Mouse (Mus musculus) hindbrain, postnatal 0 days (tissue): ENCODE results near the gene Slc46a1. TPM values are rescaled to one million over a fixed set of nuclear protein-coding genes. Genes with fewer than 3 reads are reported as not detected.

Source experiments
- ATAC-seq: fragments of 200-750 bp; cut with Nextera tagmentation; 2 replicates; pipeline ENCODE4 v1.8.0; 2017; ENCODE audit warnings: mild to moderate bottlenecking, moderate TSS enrichment, moderate library complexity
- DNase-seq: peaks from one replicate; pipeline ENCODE4 v3.0.0-alpha.2; 2015; ENCODE audit warnings: low spot score
- H3K27ac ChIP-seq: fragments of 300-500 bp; sonication (generic); 2 replicates; pipeline ENCODE4 v1.5.1; 2014; ENCODE audit warnings: mild to moderate bottlenecking
- H3K27me3 ChIP-seq: fragments of 300-500 bp; sonication (generic); 2 replicates; pipeline ENCODE4 v1.6.1; 2014; ENCODE audit warnings: low read length, mixed read lengths; ENCODE audit not compliant: insufficient read depth
- H3K36me3 ChIP-seq: fragments of 300-500 bp; sonication (generic); 2 replicates; pipeline ENCODE4 v1.6.1; 2014; ENCODE audit warnings: low read length, mixed read lengths; ENCODE audit not compliant: insufficient read depth
- H3K4me1 ChIP-seq: fragments of 300-500 bp; sonication (generic); 2 replicates; pipeline ENCODE4 v1.6.1; 2014; ENCODE audit warnings: antibody characterized with exemption, low read length, mixed read lengths; ENCODE audit not compliant: insufficient read depth
- H3K4me2 ChIP-seq: fragments of 300-500 bp; sonication (generic); 2 replicates; pipeline ENCODE4 v1.6.1; 2014; ENCODE audit warnings: low read depth, mild to moderate bottlenecking, low read length, moderate library complexity, mixed read lengths
- H3K4me3 ChIP-seq: fragments of 300-500 bp; sonication (generic); 2 replicates; pipeline ENCODE4 v1.5.1; 2014; ENCODE audit warnings: low read length
- H3K9ac ChIP-seq: fragments of 300-500 bp; sonication (generic); replicated peaks from 2 replicates; pipeline ENCODE4 v1.6.1; 2014; ENCODE audit warnings: mild to moderate bottlenecking, low read length, moderate library complexity, mixed read lengths
- H3K9me3 ChIP-seq: fragments of 300-500 bp; sonication (generic); 2 replicates; pipeline ENCODE4 v1.6.1; 2016; ENCODE audit warnings: low read length, mixed read lengths
- CTCF ChIP-seq: IDR thresholded peaks from 2 replicates; pipeline ENCODE4 v1.5.1; 2016; ENCODE audit warnings: antibody characterized with exemption, control low read depth, low read depth
- WGBS: fragments of 180-500 bp; shearing (Covaris S2); extraction: QIAGEN DNeasy Blood & Tissue Kit; methylation state at CpG from one replicate; pipeline ENCODE4 v1.1.7; 2014; 5-methylcytosine and 5-hydroxymethylcytosine counted together
- polyA plus RNA-seq: library from polyadenylated mRNA; unstranded; fragments of >200 nt; fragmentation: Nextera tagmentation; extraction: Ambion mirVana; gene quantifications from 2 replicates; pipeline ENCODE4 v1.2.1, GENCODE M21; 2015
- total RNA-seq: library from RNA; depleted of rRNA; stranded (reverse); fragments of >200 nt; gene quantifications from 2 replicates; pipeline ENCODE4 v1.2.3, GENCODE M21; 2014

Slc46a1 gene
- total and polyA plus RNA-seq, 2 experiments from 2014 or later = 20.6 to 21.7 TPM

DNA sequence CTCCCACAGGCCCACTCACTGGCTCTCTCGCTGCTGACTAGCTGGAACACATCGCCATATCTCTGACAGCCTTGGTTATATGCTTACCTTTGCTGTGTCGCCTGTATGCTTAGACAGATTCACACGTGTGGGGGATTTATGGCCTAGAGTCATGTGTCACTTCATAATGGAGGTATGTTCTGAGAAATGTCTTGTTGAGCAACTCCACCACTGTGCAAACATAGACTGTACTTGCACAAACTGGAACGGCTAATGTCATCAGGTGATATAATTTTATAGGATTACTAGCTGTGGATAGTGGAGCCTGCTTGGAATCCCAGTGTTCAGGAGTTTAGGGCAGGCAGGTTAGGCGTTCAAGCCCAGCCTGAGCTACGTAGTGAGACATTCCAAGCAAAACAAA lies 28.3 kb upstream of the Slc46a1 start:
- no peak for ATAC-seq
- WGBS = 92% methylated on average over 7 of the region's 7 CpGs
- H3K4me1 ChIP-seq = no peaks in the 10 kb centered on the region

DNA sequence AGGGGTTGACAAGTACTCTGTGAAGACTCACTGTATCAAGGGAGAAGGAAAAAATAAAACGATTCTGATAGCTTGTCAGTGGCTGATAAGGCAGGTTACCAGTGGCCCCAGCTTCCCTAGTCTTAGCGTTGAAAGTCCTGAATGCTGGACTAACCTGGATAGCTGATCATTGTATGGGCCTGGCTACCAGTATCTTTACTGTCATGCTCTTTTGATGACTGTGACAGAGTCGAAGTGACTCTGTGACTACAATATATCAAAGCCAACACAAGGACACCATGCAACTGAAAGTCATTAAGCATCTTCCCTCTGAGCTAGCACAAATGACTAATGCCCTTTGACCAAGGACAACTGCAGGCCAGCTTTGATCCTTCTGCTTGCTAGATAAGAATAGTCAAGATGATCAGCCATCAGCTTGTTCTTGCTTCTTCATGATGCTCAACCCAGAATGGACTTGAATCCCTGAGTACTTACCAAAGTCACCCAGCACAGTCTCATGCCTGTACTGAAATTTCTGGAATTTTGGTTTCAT lies 27.0 kb upstream of the Slc46a1 start:
- no peaks in the 10 kb centered on the region for H3K4me1 ChIP-seq
- H3K27ac ChIP-seq = no peak overlapping the region
- 75% methylated on average over 3 of the region's 3 CpGs for WGBS
- H3K4me2 ChIP-seq = no peak overlapping the region
- ATAC-seq (no peak), DNase-seq (no peak)
- H3K4me3 ChIP-seq = no peak overlapping the region
- H3K9ac ChIP-seq = no peak overlapping the region
- H3K9me3 ChIP-seq = no peaks in the 10 kb centered on the region
- no peaks in the 10 kb centered on the region for H3K27me3 ChIP-seq
- H3K36me3 ChIP-seq = no peaks in the 10 kb centered on the region
- TF ChIP-seq CTCF = no peak

More for the DNA sequence above, 28.3 kb upstream of the Slc46a1 start:
- no peak overlapping the region for H3K4me3 ChIP-seq
- no peaks in the 10 kb centered on the region for H3K27me3 ChIP-seq
- H3K27ac ChIP-seq = no peak overlapping the region
- H3K4me2 ChIP-seq = no peak overlapping the region
- no peak for TF ChIP-seq CTCF
- H3K9me3 ChIP-seq = no peaks in the 10 kb centered on the region
- H3K9ac ChIP-seq = no peak overlapping the region
- no peaks in the 10 kb centered on the region for H3K36me3 ChIP-seq
- DNase-seq = no peak

DNA sequence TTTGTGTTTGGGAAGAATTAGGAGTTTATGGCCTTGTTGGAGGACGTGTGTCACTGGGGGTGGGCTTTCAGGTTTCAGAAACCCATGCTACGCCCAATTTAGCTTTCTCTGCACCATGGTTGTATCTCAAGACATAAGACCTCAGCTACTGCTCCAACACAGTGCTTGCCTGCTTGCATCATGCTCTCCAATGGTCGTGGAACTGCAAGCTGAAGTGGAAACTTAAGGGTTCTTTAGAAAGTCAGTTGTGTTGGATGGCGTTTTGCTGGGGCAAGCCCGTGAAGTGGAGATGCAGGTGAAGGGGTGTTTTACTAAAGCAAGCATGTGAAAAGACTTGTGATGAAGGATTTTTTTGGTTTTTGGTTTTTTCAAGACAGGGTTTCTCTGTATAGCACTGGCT lies 22.4 kb upstream of the Slc46a1 start:
- no peak overlapping the region for H3K4me3 ChIP-seq
- TF ChIP-seq CTCF = no peak
- WGBS = 82% methylated on average over 5 of the region's 5 CpGs
- no peaks in the 10 kb centered on the region for H3K36me3 ChIP-seq
- H3K27me3 ChIP-seq = no peaks in the 10 kb centered on the region
- ATAC-seq (no peak), DNase-seq (no peak)
- no peak overlapping the region for H3K9ac ChIP-seq
- no peaks in the 10 kb centered on the region for H3K4me1 ChIP-seq
- no peak overlapping the region for H3K4me2 ChIP-seq
- H3K9me3 ChIP-seq = no peaks in the 10 kb centered on the region
- no peak overlapping the region for H3K27ac ChIP-seq

DNA sequence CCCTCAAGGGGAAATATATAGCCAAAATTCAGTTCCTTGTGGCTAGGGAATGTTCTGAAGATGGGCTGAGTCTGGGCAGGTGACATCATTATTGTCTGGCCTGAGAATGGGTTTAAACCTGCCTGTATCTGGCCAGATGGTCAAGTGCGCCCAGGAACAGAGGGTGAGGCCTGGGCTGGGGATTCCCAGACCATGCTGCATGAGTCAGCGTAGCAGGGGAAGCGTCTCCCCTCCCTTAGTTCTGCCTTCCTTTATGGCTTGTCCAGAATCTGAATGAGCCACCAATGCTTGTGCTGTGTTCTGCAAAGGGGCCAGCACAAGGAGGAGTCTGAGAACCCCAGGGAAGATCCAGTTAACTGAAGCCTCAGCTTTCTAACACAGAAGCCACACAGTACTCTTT lies 18.3 kb upstream of the Slc46a1 start:
- Histone ChIP-seq H3K9me3 (no peaks in the 10 kb centered on the region), H3K36me3 (no peaks in the 10 kb centered on the region), H3K27me3 (no peaks in the 10 kb centered on the region), H3K4me2 (no peak overlapping the region), H3K9ac (no peak overlapping the region), H3K4me1 (no peaks in the 10 kb centered on the region), H3K27ac (no peak overlapping the region), H3K4me3 (no peak overlapping the region)
- DNase-seq = no peak
- no peak for ATAC-seq
- WGBS = 62% methylated on average over 3 of the region's 3 CpGs
- no peak for TF ChIP-seq CTCF

DNA sequence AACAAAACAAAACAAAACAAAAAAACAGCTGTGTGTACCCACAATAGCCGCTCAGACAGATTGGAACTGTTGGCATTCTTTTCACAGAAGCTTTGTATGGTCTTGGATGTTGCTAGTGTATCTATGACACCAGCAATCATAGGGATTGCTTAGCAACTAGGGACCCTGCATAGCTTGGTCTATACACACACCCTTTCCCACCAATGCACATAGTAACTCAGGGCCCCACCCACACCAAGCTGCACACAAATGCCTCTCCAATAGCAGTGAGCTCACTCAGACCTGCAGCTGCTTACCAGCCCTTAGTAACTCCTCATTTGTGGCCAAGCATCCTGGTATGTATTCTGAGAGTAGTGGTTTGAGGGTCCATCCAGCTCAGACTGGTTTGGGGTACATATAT lies 17.3 kb upstream of the Slc46a1 start:
- Histone ChIP-seq H3K9ac (no peak overlapping the region), H3K4me1 (no peaks in the 10 kb centered on the region), H3K27me3 (no peaks in the 10 kb centered on the region), H3K36me3 (no peaks in the 10 kb centered on the region), H3K4me3 (no peak overlapping the region), H3K4me2 (no peak overlapping the region), H3K27ac (no peak overlapping the region), H3K9me3 (no peaks in the 10 kb centered on the region)
- WGBS = 79% methylated on average over 1 of the region's 1 CpGs
- DNase-seq (no peak), ATAC-seq (no peak)
- TF ChIP-seq CTCF = no peak

DNA sequence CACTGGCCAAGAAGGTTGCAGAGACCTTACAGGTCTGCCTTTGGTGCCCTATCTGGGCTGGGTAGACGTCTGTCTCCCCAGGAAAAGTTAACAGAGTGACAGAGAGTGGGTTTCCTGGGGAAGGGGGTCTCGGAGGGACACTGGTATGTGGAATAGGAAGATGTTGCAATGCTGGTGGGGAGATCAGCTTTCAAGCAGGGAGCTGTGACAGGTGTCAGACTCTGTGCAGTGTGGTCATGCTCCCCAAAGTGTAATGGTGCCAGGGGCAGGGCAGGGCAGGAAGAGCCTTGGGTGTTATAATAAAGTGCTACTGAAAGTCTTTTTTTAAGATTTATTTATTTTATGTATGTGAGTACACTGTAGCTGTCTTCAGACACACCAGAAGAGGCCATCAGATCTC lies 15.2 kb upstream of the Slc46a1 start:
- no peaks in the 10 kb centered on the region for H3K4me1 ChIP-seq
- DNase-seq (no peak), ATAC-seq (no peak)
- no peak overlapping the region for H3K4me3 ChIP-seq
- H3K27ac ChIP-seq = no peak overlapping the region
- H3K4me2 ChIP-seq = no peak overlapping the region
- H3K27me3 ChIP-seq = no peaks in the 10 kb centered on the region
- no peaks in the 10 kb centered on the region for H3K9me3 ChIP-seq
- WGBS = 60% methylated on average over 2 of the region's 2 CpGs
- H3K36me3 ChIP-seq = no peaks in the 10 kb centered on the region
- H3K9ac ChIP-seq = no peak overlapping the region
- no peak for TF ChIP-seq CTCF

DNA sequence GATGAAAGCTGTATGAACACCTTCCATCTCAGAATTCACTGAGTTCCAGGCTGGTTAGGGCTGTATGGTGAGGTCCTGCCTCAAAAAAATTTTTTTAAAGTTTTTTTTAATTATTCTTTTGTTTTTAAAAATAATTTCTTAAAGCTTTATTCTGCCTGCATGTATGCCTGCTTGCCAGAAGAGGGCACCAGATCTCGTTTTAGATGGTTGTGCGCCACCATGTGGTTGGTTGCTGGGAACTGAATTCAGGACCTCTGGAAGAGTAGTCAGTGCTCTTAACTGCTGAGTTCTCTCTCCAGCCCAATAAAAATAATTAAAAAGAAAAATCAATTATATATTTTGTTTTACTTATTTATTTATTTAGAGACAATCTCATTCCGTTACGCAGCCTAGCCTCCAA lies 11.8 kb upstream of the Slc46a1 start:
- Histone ChIP-seq H3K9ac (no peak overlapping the region), H3K4me1 (no peaks in the 10 kb centered on the region), H3K4me2 (no peak overlapping the region), H3K27ac (no peak overlapping the region), H3K36me3 (no peaks in the 10 kb centered on the region), H3K27me3 (no peaks in the 10 kb centered on the region), H3K4me3 (no peak overlapping the region), H3K9me3 (no peaks in the 10 kb centered on the region)
- ATAC-seq (no peak), DNase-seq (peak; percentile 88)
- peak; percentile 90 for TF ChIP-seq CTCF
- WGBS = 11% methylated on average over 4 of the region's 4 CpGs
